Mouse (Mus musculus): ENCODE data around the gene Ramac. TPM values are rescaled to one million over a fixed set of nuclear protein-coding genes. Genes with fewer than 3 reads are reported as not detected.

Gene Ramac
- polyA plus RNA-seq, 1 experiment from 2014 or later = 125 TPM

DNA sequence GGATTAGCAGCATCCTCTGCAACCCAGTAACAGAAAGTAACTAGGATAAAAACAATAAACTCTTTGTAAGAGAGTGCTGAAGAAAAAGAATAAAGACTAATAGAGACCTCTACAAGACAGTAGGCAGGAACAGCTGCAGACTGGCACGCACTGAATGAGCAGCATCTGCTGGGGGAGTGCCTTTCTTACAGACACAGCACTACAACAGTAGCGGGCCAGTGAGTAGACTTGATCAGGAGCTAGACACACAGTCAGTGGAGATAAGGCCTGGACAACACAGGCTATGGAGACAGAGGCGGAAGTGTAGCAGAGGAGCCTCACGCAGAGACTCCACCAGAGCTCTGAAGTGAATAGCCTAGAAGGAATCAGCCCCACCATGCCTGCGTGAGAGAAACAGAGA, 43.3 kb downstream of the Ramac start:
- no peaks in the 10 kb centered on the region for H3K4me1 ChIP-seq
- H3K27ac ChIP-seq = no peak overlapping the region
- H3K9ac ChIP-seq = no peak overlapping the region
- no peak for ATAC-seq (replicated peaks; ENCODE audit: low FRiP score)
- no peaks in the 10 kb centered on the region for H3K9me3 ChIP-seq (replicated peaks)
- no peaks in the 10 kb centered on the region for H3K27me3 ChIP-seq
- H3K4me2 ChIP-seq = no peak overlapping the region
- no peak overlapping the region for H3K4me3 ChIP-seq (replicated peaks)
- WGBS = 92% methylated on average over 5 of the region's 5 CpGs
- H3K36me3 ChIP-seq = peaks cover 45% of the 10 kb centered on the region

Other genes starting within 250 kb of the Ramac start
- 0.25 and 0.63 TPM in 2 replicates for gene Fsd2, start 196.0 kb upstream of the Ramac start, polyA plus RNA-seq (2015; fragmentation: Nextera tagmentation; extraction: Ambion mirVana)
- 3.9 and 4.6 TPM in 2 replicates for gene Whamm, start 191.7 kb upstream of the Ramac start, polyA plus RNA-seq (2015; fragmentation: Nextera tagmentation; extraction: Ambion mirVana)
- 13.3 and 14.8 TPM in 2 replicates for gene Homer2, start 55.4 kb upstream of the Ramac start, polyA plus RNA-seq (2015; fragmentation: Nextera tagmentation; extraction: Ambion mirVana)
- 43.2 and 52.6 TPM in 2 replicates for gene 3110040N11Rik, start 26.6 kb downstream of the Ramac start, polyA plus RNA-seq (2015; fragmentation: Nextera tagmentation; extraction: Ambion mirVana)
- 62.3 and 67.3 TPM in 2 replicates for gene Btbd1, start 66.5 kb downstream of the Ramac start, polyA plus RNA-seq (2015; fragmentation: Nextera tagmentation; extraction: Ambion mirVana)
- gene Gm10160, start 92.9 kb downstream of the Ramac start, polyA plus RNA-seq (2015; fragmentation: Nextera tagmentation; extraction: Ambion mirVana) = not detected in 2 replicates
- gene Tm6sf1, start 96.1 kb downstream of the Ramac start, polyA plus RNA-seq (2015; fragmentation: Nextera tagmentation; extraction: Ambion mirVana) = 13.5 and 14.5 TPM in 2 replicates
- 14.0 and 14.4 TPM in 2 replicates for gene Hdgfl3, start 171.5 kb downstream of the Ramac start, polyA plus RNA-seq (2015; fragmentation: Nextera tagmentation; extraction: Ambion mirVana)
- 0.22 and 0.91 TPM in 2 replicates for gene Bnc1, start 229.4 kb downstream of the Ramac start, polyA plus RNA-seq (2015; fragmentation: Nextera tagmentation; extraction: Ambion mirVana)

All from kidney, embryonic 15.5 days (tissue).